Mouse (Mus musculus) cortical plate, adult 2 months (tissue): ENCODE data around the gene Bclaf3.

Experiments
- CTCF ChIP-seq: fragments of 200-500 bp; IDR thresholded peaks from 2 replicates; pipeline ENCODE4 v1.5.1; 2011; ENCODE audit warnings: mild to moderate bottlenecking, control low read depth, low read length; ENCODE audit not compliant: insufficient read depth; ENCODE audit errors: extremely low read depth
- POLR2A ChIP-seq: fragments of 200-500 bp; IDR thresholded peaks from 2 replicates; pipeline ENCODE4 v1.6.1; 2011; ENCODE audit warnings: mild to moderate bottlenecking, low read length, control low read depth; ENCODE audit not compliant: insufficient read depth; ENCODE audit errors: extremely low read depth

DNA sequence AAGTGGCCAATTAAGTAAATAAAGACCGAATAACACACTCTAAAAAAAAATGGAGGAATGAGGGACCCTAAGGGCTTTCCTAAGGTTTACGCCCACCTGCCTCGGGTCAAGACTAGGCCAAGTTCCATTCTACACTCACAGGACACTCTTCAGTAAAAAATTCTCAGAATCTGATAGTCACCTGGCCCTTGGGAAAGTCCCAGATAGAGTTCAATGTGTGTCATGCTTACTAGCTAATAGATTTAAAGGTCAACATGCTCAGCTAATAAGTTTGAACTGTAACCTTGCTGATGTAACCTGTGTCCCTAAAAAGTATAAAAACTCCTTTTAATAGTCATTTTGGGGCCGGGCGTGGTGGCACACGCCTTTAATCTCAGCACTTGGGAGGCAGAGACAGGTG lies 10.9 kb upstream of the Bclaf3 start:
- no peak for TF ChIP-seq POLR2A
- no peak for TF ChIP-seq CTCF
